Mouse (Mus musculus) cerebellum, adult 2 months (tissue): ENCODE results near the gene Taok1.

Experiments
- CTCF ChIP-seq: fragments of 200-500 bp; IDR thresholded peaks from 2 replicates; pipeline ENCODE4 v1.5.1; 2011; ENCODE audit warnings: low read depth, mild to moderate bottlenecking, control low read depth, low read length, moderate library complexity, borderline replicate concordance; ENCODE audit not compliant: insufficient read depth
- POLR2A ChIP-seq: fragments of 200-500 bp; IDR thresholded peaks from 2 replicates; pipeline ENCODE4 v1.6.1; 2011; ENCODE audit warnings: low read length, control low read depth, borderline replicate concordance; ENCODE audit not compliant: insufficient read depth

- no peak for TF ChIP-seq CTCF
- no peak for TF ChIP-seq POLR2A
Measured at GRCm38 (mm10) chr11:77488771-77489581, 118.6 kb downstream of the Taok1 start.
